Mouse (Mus musculus): ENCODE results near the gene Lao1. TPM values are rescaled to one million over a fixed set of nuclear protein-coding genes. Genes with fewer than 3 reads are reported as not detected.
A peak's percentile ranks its signal among the peaks of the same experiment; 100 is the strongest.

Gene Lao1
- polyA plus RNA-seq, 1 experiment: not detected

GRCm38 (mm10) chr4:118997127-118997542 is 35.8 kb downstream of the Lao1 start:
- no peak for TF ChIP-seq POLR2A (IDR thresholded peaks at IDR 0.05; ENCODE audit: borderline replicate concordance, low read depth, low read length)
- TF ChIP-seq CTCF (IDR thresholded peaks at IDR 0.05; ENCODE audit: low read depth, low read length): no peak
- H3K4me3 ChIP-seq (ENCODE audit: insufficient read depth, low read length): no peak overlapping the region

DNA sequence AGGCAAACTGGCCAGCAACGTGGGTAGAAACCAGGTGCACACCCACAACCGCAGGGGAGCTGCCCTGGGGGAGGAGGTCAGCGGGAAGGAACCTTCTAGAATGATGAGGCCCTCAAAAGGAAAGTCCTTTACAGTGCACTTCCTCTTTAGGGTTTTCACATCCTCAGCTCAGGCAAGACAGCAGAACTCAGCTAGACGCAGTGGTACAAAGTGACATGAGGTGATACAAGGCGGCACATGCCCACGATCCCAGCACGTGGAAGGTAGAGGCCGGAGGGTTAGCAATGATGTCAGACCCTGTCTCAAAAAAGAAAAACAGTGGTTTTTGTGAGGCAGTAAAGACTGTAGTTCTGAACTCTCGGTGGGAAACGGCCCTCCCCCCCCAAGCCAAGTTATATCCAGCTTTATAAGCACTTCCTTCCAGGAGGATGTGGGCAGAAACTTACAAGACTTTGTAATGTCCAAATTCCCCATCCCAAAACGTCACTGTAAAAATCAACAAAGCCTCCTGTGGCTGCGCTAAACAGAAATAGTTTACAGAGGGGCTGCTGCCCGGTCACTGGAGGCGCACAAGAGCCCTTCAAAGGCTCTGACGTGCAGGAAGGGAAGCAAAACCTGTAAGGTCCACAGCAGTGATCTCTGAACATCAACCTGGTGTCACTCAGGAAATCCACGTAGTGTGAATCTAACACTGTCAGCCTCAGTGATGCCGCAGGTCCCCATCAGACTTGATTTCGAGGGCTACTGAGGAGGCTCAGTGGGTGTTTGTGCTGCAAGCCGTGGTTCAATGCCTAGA is 38.5 kb downstream of the Lao1 start:
- no peak for TF ChIP-seq POLR2A (IDR thresholded peaks at IDR 0.05; ENCODE audit: borderline replicate concordance, low read depth, low read length)
- TF ChIP-seq CTCF (IDR thresholded peaks at IDR 0.05; ENCODE audit: low read depth, low read length): no peak
- Histone ChIP-seq H3K27ac (ENCODE audit: insufficient read depth, low read depth, low read length) (no peak overlapping the region), H3K4me3 (ENCODE audit: insufficient read depth, low read length) (0 out of 2 replicates have a peak overlapping the region, but pooled peaks have one; percentile 20)

More at GRCm38 (mm10) chr4:118997127-118997542, 35.8 kb downstream of the Lao1 start:
- Histone ChIP-seq H3K27ac (ENCODE audit: insufficient read depth, low read depth, low read length) (no peak overlapping the region), H3K4me1 (ENCODE audit: control insufficient read depth, insufficient read depth, low read length) (peaks cover 4% of the 10 kb centered on the region)

DNA sequence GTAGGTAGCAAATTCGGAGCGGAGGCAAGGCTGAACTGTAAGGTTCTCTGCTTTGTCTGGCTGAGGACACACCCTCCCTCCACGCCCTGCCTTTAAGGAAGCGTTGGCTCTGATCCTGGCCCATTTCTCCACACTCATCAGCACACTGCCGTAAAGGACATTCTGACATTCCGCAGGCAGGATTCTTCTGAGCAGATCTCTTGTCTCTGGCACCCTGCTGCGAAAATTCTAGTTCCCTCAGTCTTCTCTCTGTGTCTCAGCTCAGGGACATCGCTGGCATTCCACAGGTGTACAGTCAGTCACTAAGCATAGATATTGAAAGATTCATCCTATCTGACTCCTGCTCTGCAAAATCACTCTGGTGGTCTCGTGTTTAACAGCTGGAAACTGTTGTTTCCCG is 40.3 kb downstream of the Lao1 start:
- no peak overlapping the region for H3K27ac ChIP-seq (ENCODE audit: insufficient read depth, low read depth, low read length)
- no peak overlapping the region for H3K4me3 ChIP-seq (ENCODE audit: insufficient read depth, low read length)
- TF ChIP-seq CTCF (IDR thresholded peaks at IDR 0.05; ENCODE audit: low read depth, low read length) (no peak), POLR2A (IDR thresholded peaks at IDR 0.05; ENCODE audit: borderline replicate concordance, low read depth, low read length) (no peak)
- peaks cover 4% of the 10 kb centered on the region for H3K4me1 ChIP-seq (ENCODE audit: control insufficient read depth, insufficient read depth, low read length)

More for the DNA sequence above, 38.5 kb downstream of the Lao1 start:
- H3K4me1 ChIP-seq (ENCODE audit: control insufficient read depth, insufficient read depth, low read length): peaks cover 4% of the 10 kb centered on the region

DNA sequence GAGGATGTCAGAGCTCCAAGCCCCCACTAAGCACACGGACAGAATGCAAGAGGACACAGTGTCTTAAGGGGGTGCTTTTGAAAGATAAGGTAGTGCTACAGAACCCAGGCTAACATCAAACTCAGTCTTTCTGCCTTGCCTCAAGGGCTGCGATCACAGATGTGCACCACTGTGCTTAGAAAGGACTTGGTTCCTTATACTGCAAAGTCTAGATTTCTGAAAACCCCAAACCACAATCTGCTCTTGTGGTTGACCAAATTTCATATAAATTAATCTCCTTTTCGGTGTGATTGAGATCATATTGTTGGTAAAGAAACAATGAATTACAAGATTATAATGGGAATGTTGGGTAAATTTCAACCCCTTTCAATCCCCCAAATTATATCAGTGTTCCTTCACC is 41.1 kb downstream of the Lao1 start:
- peaks cover 4% of the 10 kb centered on the region for H3K4me1 ChIP-seq (ENCODE audit: control insufficient read depth, insufficient read depth, low read length)
- TF ChIP-seq CTCF (IDR thresholded peaks at IDR 0.05; ENCODE audit: low read depth, low read length) (no peak), POLR2A (IDR thresholded peaks at IDR 0.05; ENCODE audit: borderline replicate concordance, low read depth, low read length) (no peak)
- no peak overlapping the region for H3K27ac ChIP-seq (ENCODE audit: insufficient read depth, low read depth, low read length)

GRCm38 (mm10) chr4:119004178-119004577 is 42.8 kb downstream of the Lao1 start:
- H3K4me1 ChIP-seq (ENCODE audit: control insufficient read depth, insufficient read depth, low read length): peaks cover 4% of the 10 kb centered on the region
- H3K27ac ChIP-seq (ENCODE audit: insufficient read depth, low read depth, low read length): no peak overlapping the region
- H3K4me3 ChIP-seq (ENCODE audit: insufficient read depth, low read length): no peak overlapping the region
- TF ChIP-seq POLR2A (IDR thresholded peaks at IDR 0.05; ENCODE audit: borderline replicate concordance, low read depth, low read length) (no peak), CTCF (IDR thresholded peaks at IDR 0.05; ENCODE audit: low read depth, low read length) (peak; percentile 63)

More for the DNA sequence above, 41.1 kb downstream of the Lao1 start:
- no peak overlapping the region for H3K4me3 ChIP-seq (ENCODE audit: insufficient read depth, low read length)

- TF ChIP-seq CTCF (IDR thresholded peaks at IDR 0.05; ENCODE audit: low read depth, low read length) (peak; percentile 86), POLR2A (IDR thresholded peaks at IDR 0.05; ENCODE audit: borderline replicate concordance, low read depth, low read length) (no peak)
- H3K4me1 ChIP-seq (ENCODE audit: control insufficient read depth, insufficient read depth, low read length): peaks cover 4% of the 10 kb centered on the region
- H3K4me3 ChIP-seq (ENCODE audit: insufficient read depth, low read length): no peak overlapping the region
Observed at GRCm38 (mm10) chr4:119004613-119005339, 43.4 kb downstream of the Lao1 start.

DNA sequence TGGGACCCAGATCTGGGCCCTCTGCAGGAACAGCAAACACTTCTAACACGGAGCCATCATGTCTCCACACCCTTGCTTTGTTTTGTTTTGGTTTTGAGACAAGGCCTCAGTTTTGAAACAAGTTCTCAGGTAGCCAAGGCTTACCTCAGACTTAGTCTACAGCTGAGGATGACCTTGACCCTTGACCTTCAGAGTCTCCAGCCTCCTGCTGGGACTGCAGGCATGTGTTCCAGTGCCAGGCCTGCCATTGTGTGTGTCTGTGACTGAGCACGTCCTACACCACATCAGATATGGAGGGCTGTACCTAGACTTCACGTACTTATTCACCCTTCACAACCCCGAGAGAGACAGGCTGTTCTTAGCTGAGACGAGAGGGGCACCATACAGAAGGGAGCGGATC is 46.2 kb downstream of the Lao1 start:
- TF ChIP-seq POLR2A (IDR thresholded peaks at IDR 0.05; ENCODE audit: borderline replicate concordance, low read depth, low read length) (no peak), CTCF (IDR thresholded peaks at IDR 0.05; ENCODE audit: low read depth, low read length) (no peak)

More at GRCm38 (mm10) chr4:119004613-119005339, 43.4 kb downstream of the Lao1 start:
- H3K27ac ChIP-seq (ENCODE audit: insufficient read depth, low read depth, low read length): no peak overlapping the region

GRCm38 (mm10) chr4:119008476-119008875 is 47.1 kb downstream of the Lao1 start:
- TF ChIP-seq CTCF (IDR thresholded peaks at IDR 0.05; ENCODE audit: low read depth, low read length) (no peak), POLR2A (IDR thresholded peaks at IDR 0.05; ENCODE audit: borderline replicate concordance, low read depth, low read length) (no peak)
- no peak overlapping the region for H3K27ac ChIP-seq (ENCODE audit: insufficient read depth, low read depth, low read length)
- H3K4me1 ChIP-seq (ENCODE audit: control insufficient read depth, insufficient read depth, low read length): no peaks in the 10 kb centered on the region
- H3K4me3 ChIP-seq (ENCODE audit: insufficient read depth, low read length): no peak overlapping the region

More for the DNA sequence above, 46.2 kb downstream of the Lao1 start:
- Histone ChIP-seq H3K4me1 (ENCODE audit: control insufficient read depth, insufficient read depth, low read length) (no peaks in the 10 kb centered on the region), H3K27ac (ENCODE audit: insufficient read depth, low read depth, low read length) (no peak overlapping the region), H3K4me3 (ENCODE audit: insufficient read depth, low read length) (no peak overlapping the region)

- Histone ChIP-seq H3K4me1 (ENCODE audit: control insufficient read depth, insufficient read depth, low read length) (no peaks in the 10 kb centered on the region), H3K27ac (ENCODE audit: insufficient read depth, low read depth, low read length) (no peak overlapping the region), H3K4me3 (ENCODE audit: insufficient read depth, low read length) (no peak overlapping the region)
- TF ChIP-seq POLR2A (IDR thresholded peaks at IDR 0.05; ENCODE audit: borderline replicate concordance, low read depth, low read length) (no peak), CTCF (IDR thresholded peaks at IDR 0.05; ENCODE audit: low read depth, low read length) (no peak)
Observed at GRCm38 (mm10) chr4:119009814-119010213, 48.4 kb downstream of the Lao1 start.
